Mouse (Mus musculus) forebrain, embryonic 14.5 days (tissue): Measurements from ENCODE around the gene Cpm. TPM values are rescaled to one million over a fixed set of nuclear protein-coding genes. Genes with fewer than 3 reads are reported as not detected.

ENCODE experiments used
- ATAC-seq: fragments of 200-750 bp; cut with Nextera tagmentation; 2 replicates; pipeline ENCODE4 v1.8.0; 2017; ENCODE audit warnings: mild to moderate bottlenecking, moderate library complexity
- DNase-seq: peaks from one replicate; pipeline ENCODE4 v3.0.0-alpha.2; 2015; ENCODE audit warnings: low spot score
- H3K27ac ChIP-seq: fragments of 300-500 bp; sonication (generic); 2 replicates; pipeline ENCODE4 v1.5.1; 2014; ENCODE audit warnings: low read depth, mild to moderate bottlenecking, control low read depth, low read length, moderate library complexity
- H3K27me3 ChIP-seq: fragments of 300-500 bp; sonication (generic); replicated peaks from 2 replicates; pipeline ENCODE4 v1.6.1; 2014; ENCODE audit warnings: low read length, control low read depth, mixed read lengths; ENCODE audit not compliant: control insufficient read depth, insufficient read depth
- H3K36me3 ChIP-seq: fragments of 300-500 bp; sonication (generic); 2 replicates; pipeline ENCODE4 v1.6.1; 2014; ENCODE audit warnings: low read length, control low read depth; ENCODE audit not compliant: control insufficient read depth, insufficient read depth
- H3K4me1 ChIP-seq: fragments of 300-500 bp; sonication (generic); 2 replicates; pipeline ENCODE4 v1.6.1; 2014; ENCODE audit warnings: antibody characterized with exemption, low read length, control low read depth; ENCODE audit not compliant: control insufficient read depth, insufficient read depth
- H3K4me2 ChIP-seq: fragments of 300-500 bp; sonication (generic); 2 replicates; pipeline ENCODE4 v1.6.1; 2014; ENCODE audit warnings: mild to moderate bottlenecking, control low read depth, low read length
- H3K4me3 ChIP-seq: fragments of 300-500 bp; sonication (generic); 2 replicates; pipeline ENCODE4 v1.5.1; 2014; ENCODE audit warnings: low read depth, low read length, control low read depth
- H3K9ac ChIP-seq: fragments of 300-500 bp; sonication (generic); 2 replicates; pipeline ENCODE4 v1.6.1; 2014; ENCODE audit warnings: mild to moderate bottlenecking, low read length, control low read depth, moderate library complexity
- H3K9me3 ChIP-seq: fragments of 300-500 bp; sonication (generic); replicated peaks from 2 replicates; pipeline ENCODE4 v1.6.1; 2016; ENCODE audit warnings: low read length, control low read depth, mixed read lengths; ENCODE audit not compliant: control insufficient read depth
- WGBS: fragments of 180-500 bp; shearing (Covaris S2); extraction: QIAGEN DNeasy Blood & Tissue Kit; methylation state at CpG from one replicate; pipeline ENCODE4 v1.1.7; 2014; 5-methylcytosine and 5-hydroxymethylcytosine counted together
- polyA plus RNA-seq: library from polyadenylated mRNA; unstranded; fragments of >200 nt; fragmentation: Nextera tagmentation; extraction: Ambion mirVana; gene quantifications from 2 replicates; pipeline ENCODE4 v1.2.1, GENCODE M21; 2014

The Cpm gene
- polyA plus RNA-seq, 1 experiment from 2014 or later: 6.1 TPM

DNA sequence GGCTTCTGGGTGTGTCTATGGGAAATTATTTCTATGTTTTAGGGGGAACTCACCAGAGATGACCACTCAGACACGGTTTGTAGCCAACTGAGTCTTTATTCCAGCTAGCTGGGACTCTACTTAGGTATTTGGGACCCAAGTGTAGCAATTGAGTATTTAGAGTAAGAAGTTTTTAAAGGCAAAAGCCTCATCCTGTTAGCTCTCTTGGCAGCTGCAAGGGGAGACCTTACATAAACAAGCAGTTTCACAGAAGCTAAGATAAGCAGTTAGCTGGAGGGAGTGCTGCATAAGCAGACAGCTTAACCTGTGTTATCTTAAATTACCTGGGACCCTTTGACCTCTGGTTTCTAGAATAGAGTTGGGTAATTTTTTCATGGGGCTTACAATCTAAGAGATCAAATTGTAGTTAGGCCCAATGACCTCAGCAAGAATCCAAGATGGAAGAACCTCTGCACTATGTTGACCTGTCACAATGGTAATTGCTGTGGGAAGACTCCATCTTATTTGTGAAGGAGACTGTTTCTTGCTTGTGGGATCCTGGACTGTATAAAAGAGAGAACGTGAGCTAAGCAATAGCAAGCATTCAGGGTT, 18.4 kb upstream of the Cpm start:
- Histone ChIP-seq H3K4me1 (no peaks in the 10 kb centered on the region), H3K4me2 (no peak overlapping the region), H3K9me3 (no peaks in the 10 kb centered on the region), H3K27me3 (no peaks in the 10 kb centered on the region), H3K36me3 (no peaks in the 10 kb centered on the region), H3K27ac (no peak overlapping the region), H3K4me3 (no peak overlapping the region), H3K9ac (no peak overlapping the region)
- DNase-seq: no peak
- no peak for ATAC-seq
- 86% methylated on average over 2 of the region's 2 CpGs for WGBS

DNA sequence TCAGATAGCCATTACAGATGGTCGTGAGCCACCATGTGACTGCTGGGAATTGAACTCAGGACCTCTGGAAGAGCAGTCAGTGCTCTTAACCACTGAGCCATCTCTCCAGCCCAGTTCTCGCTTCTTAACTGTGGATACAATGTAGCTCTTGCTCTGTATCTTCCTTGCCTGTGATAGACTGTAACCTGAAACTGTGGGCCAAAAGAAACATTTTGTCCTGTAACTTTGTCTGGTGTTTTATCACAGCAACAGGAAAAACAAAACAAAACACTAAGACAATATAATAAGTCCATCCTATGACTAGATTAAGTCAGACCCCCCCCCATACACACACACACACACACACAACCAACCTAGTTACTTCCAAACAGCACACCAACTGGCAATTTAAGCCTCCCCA, 17.8 kb upstream of the Cpm start:
- no peak for DNase-seq
- no peaks in the 10 kb centered on the region for H3K36me3 ChIP-seq
- H3K9me3 ChIP-seq: no peaks in the 10 kb centered on the region
- H3K4me3 ChIP-seq: no peak overlapping the region
- H3K4me2 ChIP-seq: no peak overlapping the region
- H3K27ac ChIP-seq: no peak overlapping the region
- no peak overlapping the region for H3K9ac ChIP-seq
- ATAC-seq: no peak
- 94% methylated on average over 2 of the region's 2 CpGs for WGBS
- no peaks in the 10 kb centered on the region for H3K27me3 ChIP-seq
- no peaks in the 10 kb centered on the region for H3K4me1 ChIP-seq

DNA sequence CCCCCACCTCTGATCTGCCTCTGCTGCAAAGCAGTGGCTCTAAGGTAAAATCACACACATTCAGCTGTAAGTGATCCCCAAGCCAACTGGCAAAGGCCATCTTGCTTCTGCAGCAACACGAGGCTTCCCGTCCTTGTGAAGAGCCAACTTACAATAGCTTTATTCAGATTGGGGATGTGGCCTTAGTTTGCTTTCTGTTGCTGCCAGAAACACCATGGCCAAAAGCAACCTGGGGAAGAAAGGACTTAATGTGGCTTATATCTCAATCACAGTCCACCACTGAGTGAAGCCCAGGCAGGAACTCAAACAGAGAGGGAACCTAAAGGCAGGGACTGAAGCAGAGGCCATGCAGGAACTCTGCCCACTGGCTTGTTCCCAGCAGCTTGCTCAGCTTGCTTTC, 17.3 kb upstream of the Cpm start:
- no peak for DNase-seq
- Histone ChIP-seq H3K9ac (no peak overlapping the region), H3K9me3 (no peaks in the 10 kb centered on the region), H3K4me3 (no peak overlapping the region), H3K27ac (no peak overlapping the region), H3K4me1 (no peaks in the 10 kb centered on the region), H3K4me2 (no peak overlapping the region), H3K27me3 (no peaks in the 10 kb centered on the region), H3K36me3 (no peaks in the 10 kb centered on the region)
- ATAC-seq: no peak
- 58% methylated on average over 2 of the region's 2 CpGs for WGBS

DNA sequence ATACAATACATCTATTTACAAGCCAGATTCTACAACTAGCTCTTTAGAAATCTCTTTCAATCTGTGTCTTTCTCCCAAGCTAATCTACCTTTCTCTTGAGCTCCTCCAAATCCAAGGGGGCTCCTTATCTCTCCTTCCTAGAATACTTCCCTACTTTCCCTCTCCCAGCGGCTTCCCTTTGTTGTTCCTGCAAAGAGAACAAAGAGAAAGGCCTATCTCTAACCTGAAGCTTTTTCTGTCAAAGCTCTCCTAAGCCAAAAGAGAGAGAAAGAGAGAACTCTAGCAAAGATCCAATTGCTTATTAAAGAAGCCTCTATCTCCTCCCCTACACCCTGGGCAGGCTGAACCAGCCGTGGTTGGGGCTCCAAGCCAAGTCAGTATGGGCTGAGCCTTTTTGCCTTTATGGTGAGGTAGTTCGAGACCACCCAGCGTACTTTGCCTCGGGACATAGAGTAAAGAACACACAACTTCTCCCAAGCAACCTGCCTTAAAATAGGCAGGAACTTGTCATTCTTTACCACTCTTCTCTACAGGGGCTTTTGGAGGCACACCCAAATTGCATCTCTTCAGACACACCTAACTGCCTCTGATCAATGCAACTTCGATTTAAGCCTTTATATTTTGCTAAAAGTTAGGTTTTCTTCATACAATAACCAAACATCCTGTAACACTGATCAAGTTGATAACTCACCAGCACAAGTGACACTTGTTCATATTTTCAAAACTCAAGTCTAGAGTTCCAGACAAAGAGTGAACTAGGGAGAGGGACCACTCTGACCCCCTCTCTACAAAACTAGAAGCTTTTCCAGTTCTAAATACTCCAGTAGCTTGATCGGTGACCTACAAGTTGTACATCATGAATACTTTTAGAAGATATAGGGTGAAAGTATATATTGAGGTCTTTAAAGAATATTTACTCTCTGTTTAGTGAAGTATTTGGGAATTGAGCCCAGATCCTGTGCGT, 16.4 kb upstream of the Cpm start:
- no peak for DNase-seq
- no peak for ATAC-seq
- Histone ChIP-seq H3K36me3 (no peaks in the 10 kb centered on the region), H3K27me3 (no peaks in the 10 kb centered on the region), H3K4me2 (no peak overlapping the region), H3K27ac (no peak overlapping the region), H3K4me1 (no peaks in the 10 kb centered on the region), H3K9me3 (no peaks in the 10 kb centered on the region), H3K9ac (no peak overlapping the region), H3K4me3 (no peak overlapping the region)
- 75% methylated on average over 8 of the region's 8 CpGs for WGBS

DNA sequence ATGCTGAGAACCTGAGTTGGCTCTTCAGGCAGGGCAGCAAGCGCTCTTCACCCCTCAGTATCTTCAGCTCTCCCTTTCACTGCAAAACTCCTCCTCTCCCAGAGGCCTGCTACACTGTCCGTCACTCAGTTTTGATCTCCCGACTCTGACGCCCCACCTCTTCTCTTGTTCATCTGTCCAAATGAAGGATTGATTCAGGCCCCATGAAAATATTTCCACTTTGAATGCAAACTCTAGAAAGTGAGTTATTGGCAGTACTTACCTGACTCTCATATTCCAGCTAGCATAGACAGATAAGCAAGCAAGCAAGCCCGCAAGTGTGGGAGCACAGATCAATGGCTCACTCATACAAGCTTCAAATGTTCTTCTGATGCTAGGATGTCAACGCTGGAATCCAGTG, 15.3 kb upstream of the Cpm start:
- DNase-seq (no peak), ATAC-seq (no peak)
- Histone ChIP-seq H3K4me1 (no peaks in the 10 kb centered on the region), H3K4me3 (no peak overlapping the region), H3K27me3 (no peaks in the 10 kb centered on the region), H3K36me3 (no peaks in the 10 kb centered on the region), H3K4me2 (no peak overlapping the region), H3K27ac (no peak overlapping the region), H3K9me3 (no peaks in the 10 kb centered on the region), H3K9ac (no peak overlapping the region)
- WGBS: 80% methylated on average over 6 of the region's 6 CpGs

DNA sequence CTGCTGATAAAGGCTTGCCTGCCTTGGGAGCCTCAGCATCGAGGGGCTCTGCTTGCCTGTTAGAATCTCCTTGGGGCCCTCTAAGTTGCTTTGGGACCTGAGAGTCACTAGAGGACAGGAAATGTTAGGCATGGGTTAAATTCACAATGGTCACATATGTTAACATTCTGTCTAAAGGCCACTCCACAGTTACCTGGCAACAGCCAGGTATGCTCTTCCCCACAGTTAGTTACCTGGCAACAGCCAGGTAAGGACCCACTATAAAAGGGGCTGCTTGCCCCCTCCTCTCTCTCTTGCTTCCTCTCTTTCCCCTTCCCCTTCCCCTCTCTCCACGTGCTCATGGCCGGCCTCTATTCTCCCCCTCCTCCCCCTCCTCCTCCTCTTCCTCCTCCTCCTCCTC, 14.9 kb upstream of the Cpm start:
- H3K27ac ChIP-seq: no peak overlapping the region
- ATAC-seq: no peak
- 81% methylated on average over 3 of the region's 3 CpGs for WGBS

DNA sequence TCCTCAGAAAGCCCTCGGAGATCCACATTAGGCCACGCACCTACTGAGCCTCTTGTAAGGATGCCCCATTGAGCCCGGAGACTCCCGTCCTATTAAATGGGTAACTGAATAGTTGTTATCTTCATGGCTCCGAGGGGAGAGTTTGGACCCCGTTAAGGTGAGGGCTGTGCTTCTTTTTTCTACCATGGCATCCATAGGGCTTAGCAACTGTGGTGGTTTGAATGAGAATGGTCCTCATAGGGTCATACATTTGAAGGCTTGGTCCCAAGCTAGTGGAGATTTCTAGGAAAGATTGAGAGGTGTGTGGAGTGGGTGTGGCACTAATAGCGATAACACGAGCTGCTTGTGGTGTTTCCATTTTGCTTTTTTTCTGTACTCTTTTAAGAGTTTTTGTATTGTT, 14.1 kb upstream of the Cpm start:
- H3K9ac ChIP-seq: no peak overlapping the region
- H3K27ac ChIP-seq: no peak overlapping the region
- WGBS: 93% methylated on average over 8 of the region's 8 CpGs
- ATAC-seq (no peak), DNase-seq (no peak)
- no peaks in the 10 kb centered on the region for H3K4me1 ChIP-seq
- H3K27me3 ChIP-seq: no peaks in the 10 kb centered on the region
- no peaks in the 10 kb centered on the region for H3K9me3 ChIP-seq
- H3K36me3 ChIP-seq: no peaks in the 10 kb centered on the region
- no peak overlapping the region for H3K4me3 ChIP-seq
- no peak overlapping the region for H3K4me2 ChIP-seq

More for the DNA sequence above, 14.9 kb upstream of the Cpm start:
- Histone ChIP-seq H3K9ac (no peak overlapping the region), H3K36me3 (no peaks in the 10 kb centered on the region), H3K4me3 (no peak overlapping the region), H3K27me3 (no peaks in the 10 kb centered on the region), H3K9me3 (no peaks in the 10 kb centered on the region), H3K4me1 (no peaks in the 10 kb centered on the region), H3K4me2 (no peak overlapping the region)
- DNase-seq: no peak

DNA sequence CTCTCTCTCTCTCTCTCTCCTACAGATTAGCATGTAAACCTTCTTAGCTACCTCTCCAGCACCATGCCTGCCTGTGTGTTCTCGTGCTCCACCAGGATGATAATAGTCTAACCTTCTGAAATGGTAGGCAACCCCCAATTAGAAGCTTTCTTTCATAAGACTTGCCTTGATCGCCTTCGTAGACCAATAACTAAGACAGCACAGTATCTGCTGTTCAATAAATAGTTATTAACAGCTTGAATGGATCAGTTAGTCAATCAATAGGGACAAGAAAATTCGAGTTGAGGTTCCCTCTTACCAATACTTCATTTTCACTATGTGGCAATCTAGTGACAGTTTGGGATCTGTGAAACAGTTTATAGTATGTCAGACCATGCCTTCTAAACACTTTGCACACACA, 13.6 kb upstream of the Cpm start:
- H3K4me2 ChIP-seq: no peak overlapping the region
- no peak for ATAC-seq
- H3K9me3 ChIP-seq: no peaks in the 10 kb centered on the region
- 71% methylated on average over 4 of the region's 4 CpGs for WGBS
- no peak for DNase-seq
- H3K9ac ChIP-seq: no peak overlapping the region
- H3K27me3 ChIP-seq: no peaks in the 10 kb centered on the region
- no peak overlapping the region for H3K4me3 ChIP-seq
- H3K27ac ChIP-seq: no peak overlapping the region
- H3K36me3 ChIP-seq: no peaks in the 10 kb centered on the region
- H3K4me1 ChIP-seq: no peaks in the 10 kb centered on the region

DNA sequence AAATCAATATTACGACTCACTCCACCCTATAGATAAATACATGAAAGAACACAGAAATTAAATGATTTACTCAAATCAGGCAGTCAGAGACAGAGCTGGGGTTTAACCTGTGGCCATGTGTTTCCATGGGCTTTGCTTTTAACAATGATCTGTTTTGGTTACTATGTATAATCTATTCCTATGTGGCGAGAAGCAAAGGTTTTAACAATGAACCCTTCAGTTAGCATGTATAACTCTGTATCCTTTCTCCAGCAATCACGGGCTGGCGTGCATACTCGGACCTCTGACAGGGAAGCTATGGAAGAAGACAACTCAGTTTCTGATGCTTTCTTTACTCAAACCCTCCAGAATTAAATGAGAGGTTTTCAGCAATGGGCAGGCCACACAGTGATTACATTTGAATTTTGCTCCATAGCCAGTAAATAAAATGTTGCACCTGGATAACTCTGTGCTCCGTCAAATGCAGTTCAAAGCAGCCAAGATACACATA, 13.1 kb upstream of the Cpm start:
- Histone ChIP-seq H3K9ac (no peak overlapping the region), H3K4me3 (no peak overlapping the region), H3K36me3 (no peaks in the 10 kb centered on the region), H3K4me1 (no peaks in the 10 kb centered on the region), H3K27ac (no peak overlapping the region), H3K27me3 (no peaks in the 10 kb centered on the region), H3K4me2 (no peak overlapping the region), H3K9me3 (no peaks in the 10 kb centered on the region)
- WGBS: 89% methylated on average over 6 of the region's 6 CpGs
- DNase-seq: no peak
- ATAC-seq: no peak
